Mouse (Mus musculus) layer of hippocampus, adult 2 months (tissue): ENCODE data around the gene G6pc. TPM values are rescaled to one million over a fixed set of nuclear protein-coding genes. Genes with fewer than 3 reads are reported as not detected.

Experiments used
- DNase-seq, 2 experiments: peaks; one replicate each; pipeline ENCODE4 v3.0.0; 2022; ENCODE audit warnings: low spot score in 2 of 2
- H3K27ac ChIP-seq: fragments of 200-600 bp; 2 replicates; pipeline ENCODE4 v1.8.1; 2022
- H3K4me3 ChIP-seq: fragments of 200-600 bp; 2 replicates; pipeline ENCODE4 v1.8.1; 2022; ENCODE audit warnings: mild to moderate bottlenecking
- CTCF ChIP-seq: fragments of 200-600 bp; conservative IDR thresholded peaks from 2 replicates; pipeline ENCODE4 v1.8.1; 2022; ENCODE audit warnings: antibody characterized with exemption, mild to moderate bottlenecking, moderate library complexity
- microRNA-seq, 2 experiments: library from miRNA; unstranded; fragments of <30 nt; microRNA quantifications; one replicate each; pipeline ENCODE4 v1.2.0; 2021
- total RNA-seq, 2 experiments: library from RNA; stranded (reverse); gene quantifications; 2 replicates each; pipeline ENCODE4 v1.2.3; 2021

Gene G6pc
- total RNA-seq, 2 experiments from 2014 or later, result not detected

GRCm38 (mm10) chr11:101424925-101425813, 57.8 kb downstream of the G6pc start, which contains the start of the genes Rundc1 and Ptges3l:
TSS of gene Rundc1 (plus strand) at chr11:101425085.
TSS of gene Ptges3l (minus strand) at chr11:101425333.
- peak; percentile 52 for TF ChIP-seq CTCF
- Histone ChIP-seq H3K4me3 (peak within 1 kb of the TSS; percentile 91), H3K27ac (peak within 1 kb of the TSS; percentile 96)
- peak; percentile 98 for DNase-seq

- no peak overlapping the region for H3K27ac ChIP-seq
- no peak for TF ChIP-seq CTCF
- DNase-seq, result no peak
- peak overlapping the region; percentile 91 for H3K4me3 ChIP-seq
These were observed 58.8 kb downstream of the G6pc start for GRCm38 (mm10) chr11:101426165-101426564.

Small RNA genes lying within 50 kb of the gene (microRNA-seq; reads per million reads assigned to microRNA genes)
- 0 reads per million in 2 experiments for gene Gm25593
- 0.37 to 0.64 reads per million in 2 experiments for gene Mir6929

Other genes starting within 250 kb of the G6pc start
- gene Retreg3, start 247.7 kb upstream of the G6pc start, total RNA-seq, result 10 to 100 TPM; 55.0 to 56.6 TPM
- 10 to 100 TPM; 41.7 to 42.6 TPM for gene Tubg1, start 247.6 kb upstream of the G6pc start, total RNA-seq
- 10 to 100 TPM; 40.2 to 44.5 TPM for gene Tubg2, start 211.7 kb upstream of the G6pc start, total RNA-seq
- gene Cntnap1, start 197.0 kb upstream of the G6pc start, total RNA-seq, result 100 to 1,000 TPM; 169 to 171 TPM
- 10 to 100 TPM; 14.5 to 15.4 TPM for gene Plekhh3, start 196.2 kb upstream of the G6pc start, total RNA-seq
- not detected for gene Ccr10, start 192.1 kb upstream of the G6pc start, total RNA-seq
- gene Ezh1, start 141.1 kb upstream of the G6pc start, total RNA-seq, result 10 to 100 TPM; 73.6 to 81.8 TPM
- 10 to 100 TPM; 62.2 to 68.0 TPM for gene Ramp2, start 121.5 kb upstream of the G6pc start, total RNA-seq
- gene Vps25, start 113.9 kb upstream of the G6pc start, total RNA-seq, result 10 to 100 TPM; 68.8 to 69.4 TPM
- 10 to 100 TPM; 11.3 to 11.4 TPM for gene Wnk4, start 107.0 kb upstream of the G6pc start, total RNA-seq
- gene Cntd1, start 88.5 kb upstream of the G6pc start, total RNA-seq, result under 1 TPM; 0.29 to 0.56 TPM
- gene Coa3, start 88.4 kb upstream of the G6pc start, total RNA-seq, result 100 to 1,000 TPM in 1 of 2 experiments, 10 to 100 TPM in 1; 95.5 to 108 TPM
- gene Becn1, start 65.3 kb upstream of the G6pc start, total RNA-seq, result 100 to 1,000 TPM; 219 to 223 TPM
- 100 to 1,000 TPM; 121 TPM for gene Psme3, start 51.3 kb upstream of the G6pc start, total RNA-seq
- gene Aoc2, start 42.5 kb upstream of the G6pc start, total RNA-seq, result 1 to 10 TPM; 6.8 to 7.5 TPM
- under 1 TPM; 0.64 to 0.74 TPM for gene Aoc3, start 37.0 kb upstream of the G6pc start, total RNA-seq
- gene Aarsd1, start 50.1 kb downstream of the G6pc start, total RNA-seq, result 10 to 100 TPM; 47.2 to 51.2 TPM
- gene Gm27029, start 57.2 kb downstream of the G6pc start, total RNA-seq, result 1 to 10 TPM; 6.7 to 7.4 TPM
- gene Rundc1, start 57.5 kb downstream of the G6pc start, total RNA-seq, result 10 to 100 TPM; 31.9 to 33.5 TPM
- gene Ptges3l, start 57.8 kb downstream of the G6pc start, total RNA-seq, result 1 to 10 TPM in 1 of 2 experiments, under 1 TPM in 1; 0.71 to 2.0 TPM
- gene Rpl27, start 74.7 kb downstream of the G6pc start, total RNA-seq, result 10 to 100 TPM; 31.6 to 32.9 TPM
- 1 to 10 TPM; 2.4 to 3.5 TPM for gene Ifi35, start 80.8 kb downstream of the G6pc start, total RNA-seq
- 100 to 1,000 TPM; 113 to 122 TPM for gene Rnd2, start 97.4 kb downstream of the G6pc start, total RNA-seq
- 10 to 100 TPM; 25.3 to 27.7 TPM for gene Vat1, start 98.7 kb downstream of the G6pc start, total RNA-seq
- 1 to 10 TPM; 1.3 TPM for gene Brca1, start 184.4 kb downstream of the G6pc start, total RNA-seq
- gene Nbr1, start 184.6 kb downstream of the G6pc start, total RNA-seq, result 100 to 1,000 TPM; 199 to 221 TPM
- gene Tmem106a, start 214.7 kb downstream of the G6pc start, total RNA-seq, result 1 to 10 TPM; 2.4 to 4.2 TPM
- not detected for gene Gm11634, start 231.7 kb downstream of the G6pc start, total RNA-seq